Mouse (Mus musculus) intestine, embryonic 14.5 days (tissue): Measurements from ENCODE around the gene Klf5. TPM values are rescaled to one million over a fixed set of nuclear protein-coding genes. Genes with fewer than 3 reads are reported as not detected.
A peak's percentile ranks its signal among the peaks of the same experiment; 100 is the strongest.

Experiments used
- ATAC-seq: fragments of 200-750 bp; cut with Nextera tagmentation; replicated peaks from 2 replicates; pipeline ENCODE4 v1.8.0; 2017; ENCODE audit warnings: low read depth, moderate number of reproducible peaks, moderate TSS enrichment, moderate library complexity; ENCODE audit not compliant: low FRiP score, low TSS enrichment
- DNase-seq: peaks from one replicate; pipeline ENCODE4 v3.0.0-alpha.2; 2018; ENCODE audit warnings: low spot score
- H3K27ac ChIP-seq: fragments of 300-500 bp; sonication (generic); 2 replicates; pipeline ENCODE4 v1.5.1; 2014; ENCODE audit warnings: low read depth, mild to moderate bottlenecking, control low read depth
- H3K27me3 ChIP-seq: fragments of 300-500 bp; sonication (generic); replicated peaks from 2 replicates; pipeline ENCODE4 v1.6.1; 2014; ENCODE audit warnings: low read length, control low read depth; ENCODE audit not compliant: control insufficient read depth, insufficient read depth
- H3K36me3 ChIP-seq: fragments of 300-500 bp; sonication (generic); 2 replicates; pipeline ENCODE4 v1.6.1; 2014; ENCODE audit warnings: low read length, control low read depth; ENCODE audit not compliant: control insufficient read depth, insufficient read depth
- H3K4me1 ChIP-seq: fragments of 300-500 bp; sonication (generic); replicated peaks from 2 replicates; pipeline ENCODE4 v1.6.1; 2014; ENCODE audit warnings: low read length, control low read depth, mixed read lengths; ENCODE audit not compliant: control insufficient read depth, insufficient read depth
- H3K4me2 ChIP-seq: fragments of 300-500 bp; sonication (generic); 2 replicates; pipeline ENCODE4 v1.6.1; 2014; ENCODE audit warnings: low read length
- H3K4me3 ChIP-seq: fragments of 300-500 bp; sonication (generic); 2 replicates; pipeline ENCODE4 v1.5.1; 2014; ENCODE audit warnings: low read depth, low read length, control low read depth, mixed read lengths
- H3K9ac ChIP-seq: fragments of 300-500 bp; sonication (generic); 2 replicates; pipeline ENCODE4 v1.6.1; 2014; ENCODE audit warnings: mild to moderate bottlenecking, low read length
- H3K9me3 ChIP-seq: fragments of 300-500 bp; sonication (generic); 2 replicates; pipeline ENCODE4 v1.6.1; 2016; ENCODE audit warnings: low read length, control low read depth; ENCODE audit not compliant: control insufficient read depth
- WGBS: fragments of 180-500 bp; shearing (Covaris S2); extraction: QIAGEN DNeasy Blood & Tissue Kit; methylation state at CpG from one replicate; pipeline ENCODE4 v1.1.7; 2014; 5-methylcytosine and 5-hydroxymethylcytosine counted together
- polyA plus RNA-seq: library from polyadenylated mRNA; unstranded; fragments of >200 nt; fragmentation: Nextera tagmentation; extraction: Ambion mirVana; gene quantifications from 2 replicates; pipeline ENCODE4 v1.2.1, GENCODE M21; 2014

Klf5 gene
- 82.6 and 93.4 TPM in 2 replicates for polyA plus RNA-seq

- peak within 1 kb of the TSS; percentile 67 for H3K27ac ChIP-seq
- DNase-seq (peak; percentile 91), ATAC-seq (peak; percentile 95)
- peak within 1 kb of the TSS; percentile 62 for H3K4me2 ChIP-seq
- 0 out of 2 replicates have a peak, but pooled peaks cover 5% of the 10 kb centered on the region for H3K4me1 ChIP-seq
- H3K9me3 ChIP-seq: no peaks in the 10 kb centered on the region
- peak within 1 kb of the TSS; percentile 76 for H3K9ac ChIP-seq
- H3K27me3 ChIP-seq: peaks cover 24% of the 10 kb centered on the region
- H3K4me3 ChIP-seq: peak within 1 kb of the TSS; percentile 68
- under 1% methylated on average over 50 of the region's 67 CpGs for WGBS
- peaks cover 3% of the 10 kb centered on the region for H3K36me3 ChIP-seq
These were observed at the start of gene Klf5 for GRCm38 (mm10) chr14:99298385-99299021. Klf5 (plus strand) TSS chr14:99298691.

- Histone ChIP-seq H3K27me3 (no peaks in the 10 kb centered on the region), H3K9me3 (no peaks in the 10 kb centered on the region), H3K4me2 (no peak overlapping the region), H3K9ac (no peak overlapping the region), H3K36me3 (no peaks in the 10 kb centered on the region), H3K27ac (no peak overlapping the region), H3K4me1 (no peaks in the 10 kb centered on the region), H3K4me3 (no peak overlapping the region)
- no peak for ATAC-seq
- WGBS: 95% methylated on average over 12 of the region's 12 CpGs
- DNase-seq: no peak
These were observed 36.5 kb upstream of the Klf5 start for GRCm38 (mm10) chr14:99262026-99262425.

- H3K36me3 ChIP-seq: no peaks in the 10 kb centered on the region
- 93% methylated on average over 6 of the region's 6 CpGs for WGBS
- no peak for DNase-seq
These were observed 34.7 kb upstream of the Klf5 start for GRCm38 (mm10) chr14:99263816-99264215.

GRCm38 (mm10) chr14:99265791-99266190 lies 32.7 kb upstream of the Klf5 start:
- H3K27ac ChIP-seq: no peak overlapping the region
- no peaks in the 10 kb centered on the region for H3K9me3 ChIP-seq
- no peak overlapping the region for H3K4me2 ChIP-seq
- no peaks in the 10 kb centered on the region for H3K27me3 ChIP-seq
- no peak overlapping the region for H3K9ac ChIP-seq
- 92% methylated on average over 14 of the region's 14 CpGs for WGBS
- H3K36me3 ChIP-seq: no peaks in the 10 kb centered on the region
- no peak overlapping the region for H3K4me3 ChIP-seq
- DNase-seq: no peak
- ATAC-seq: no peak
- no peaks in the 10 kb centered on the region for H3K4me1 ChIP-seq

More at GRCm38 (mm10) chr14:99263816-99264215, 34.7 kb upstream of the Klf5 start:
- Histone ChIP-seq H3K4me3 (no peak overlapping the region), H3K9ac (no peak overlapping the region), H3K4me1 (no peaks in the 10 kb centered on the region), H3K27me3 (no peaks in the 10 kb centered on the region), H3K4me2 (no peak overlapping the region), H3K9me3 (no peaks in the 10 kb centered on the region), H3K27ac (no peak overlapping the region)
- no peak for ATAC-seq

GRCm38 (mm10) chr14:99266749-99267148 lies 31.7 kb upstream of the Klf5 start:
- DNase-seq: no peak
- H3K4me3 ChIP-seq: no peak overlapping the region
- no peak overlapping the region for H3K9ac ChIP-seq
- no peaks in the 10 kb centered on the region for H3K9me3 ChIP-seq
- H3K27me3 ChIP-seq: no peaks in the 10 kb centered on the region
- H3K4me2 ChIP-seq: no peak overlapping the region
- ATAC-seq: no peak
- H3K27ac ChIP-seq: no peak overlapping the region
- H3K36me3 ChIP-seq: no peaks in the 10 kb centered on the region
- 73% methylated on average over 5 of the region's 5 CpGs for WGBS
- no peaks in the 10 kb centered on the region for H3K4me1 ChIP-seq

GRCm38 (mm10) chr14:99274056-99274455 lies 24.4 kb upstream of the Klf5 start:
- no peak overlapping the region for H3K4me2 ChIP-seq
- H3K36me3 ChIP-seq: no peaks in the 10 kb centered on the region
- no peaks in the 10 kb centered on the region for H3K9me3 ChIP-seq
- H3K4me1 ChIP-seq: no peaks in the 10 kb centered on the region
- no peak overlapping the region for H3K9ac ChIP-seq
- H3K4me3 ChIP-seq: no peak overlapping the region
- H3K27ac ChIP-seq: no peak overlapping the region
- no peaks in the 10 kb centered on the region for H3K27me3 ChIP-seq
- ATAC-seq: no peak
- WGBS: 73% methylated on average over 2 of the region's 2 CpGs
- DNase-seq: no peak

- H3K36me3 ChIP-seq: no peaks in the 10 kb centered on the region
- WGBS: 29% methylated on average over 4 of the region's 4 CpGs
- no peaks in the 10 kb centered on the region for H3K4me1 ChIP-seq
- DNase-seq: no peak
- no peak overlapping the region for H3K9ac ChIP-seq
- no peaks in the 10 kb centered on the region for H3K9me3 ChIP-seq
- no peak for ATAC-seq
- H3K27ac ChIP-seq: no peak overlapping the region
- H3K4me3 ChIP-seq: no peak overlapping the region
- H3K27me3 ChIP-seq: no peaks in the 10 kb centered on the region
- no peak overlapping the region for H3K4me2 ChIP-seq
These were observed 22.7 kb upstream of the Klf5 start for GRCm38 (mm10) chr14:99275827-99276226.

GRCm38 (mm10) chr14:99278312-99278711 lies 20.2 kb upstream of the Klf5 start:
- Histone ChIP-seq H3K9ac (no peak overlapping the region), H3K27me3 (no peaks in the 10 kb centered on the region), H3K9me3 (no peaks in the 10 kb centered on the region), H3K4me1 (no peaks in the 10 kb centered on the region), H3K4me3 (no peak overlapping the region), H3K36me3 (no peaks in the 10 kb centered on the region), H3K27ac (no peak overlapping the region), H3K4me2 (no peak overlapping the region)
- ATAC-seq (no peak), DNase-seq (no peak)
- 35% methylated on average over 9 of the region's 9 CpGs for WGBS
